Mouse (Mus musculus): ENCODE data around the gene Inppl1. TPM values are rescaled to one million over a fixed set of nuclear protein-coding genes. Genes with fewer than 3 reads are reported as not detected.

Gene Inppl1
- polyA plus RNA-seq, 1 experiment from 2014 or later = 35.5 TPM

DNA sequence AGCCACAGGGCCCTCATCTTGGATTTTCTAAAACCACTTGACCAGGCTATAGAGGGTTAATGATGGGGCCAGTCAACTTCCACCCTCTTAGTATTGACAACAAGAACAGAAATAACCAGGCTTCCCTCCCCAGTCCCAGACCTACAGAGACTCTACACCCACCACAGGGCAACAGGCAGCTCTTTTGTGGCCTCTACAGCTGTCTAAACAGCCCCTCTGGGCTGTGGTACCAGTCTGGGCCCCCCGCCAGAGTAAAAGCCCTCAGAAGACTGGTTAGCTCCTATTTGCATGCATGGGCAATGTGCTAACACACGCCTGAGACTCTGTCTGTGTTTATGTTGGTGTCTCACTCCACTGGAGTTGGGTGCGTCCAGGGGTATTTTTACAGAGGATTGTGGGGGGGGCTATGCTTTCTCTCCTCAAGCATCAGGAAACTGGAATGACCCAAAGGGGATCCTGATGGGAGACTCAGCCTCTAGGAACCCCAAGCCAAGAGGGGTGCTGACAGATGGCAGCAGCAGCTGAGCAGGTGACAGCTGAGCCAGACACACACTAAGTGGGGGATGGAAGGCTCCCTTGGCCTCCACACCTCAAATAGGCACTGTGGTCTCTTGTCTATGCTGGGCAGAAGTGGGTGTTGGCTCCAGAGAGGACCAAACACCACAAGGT lies 4.0 kb downstream of the Inppl1 start:
- Histone ChIP-seq H3K4me1 (ENCODE audit: control insufficient read depth, insufficient read depth, low read length) (peaks cover 22% of the 10 kb centered on the region), H3K4me3 (ENCODE audit: low read depth, low read length) (no peak overlapping the region), H3K9ac (ENCODE audit: low read length) (peak overlapping the region; percentile 36; the same call in 1 of the 2 replicates), H3K27ac (ENCODE audit: low read depth, low read length) (peak overlapping the region; percentile 59), H3K4me2 (no peak overlapping the region; the same call in none of the 2 replicates), H3K36me3 (ENCODE audit: control insufficient read depth, insufficient read depth, low read length) (peaks cover 33% of the 10 kb centered on the region), H3K27me3 (ENCODE audit: control insufficient read depth, insufficient read depth, low read length) (no peaks in the 10 kb centered on the region), H3K9me3 (ENCODE audit: control insufficient read depth, low read length) (no peaks in the 10 kb centered on the region)
- 57% methylated on average over 3 of the region's 3 CpGs for WGBS
- DNase-seq (ENCODE audit: low spot score, missing footprints) (peak; percentile 81), ATAC-seq (ENCODE audit: low FRiP score) (no peak)

DNA sequence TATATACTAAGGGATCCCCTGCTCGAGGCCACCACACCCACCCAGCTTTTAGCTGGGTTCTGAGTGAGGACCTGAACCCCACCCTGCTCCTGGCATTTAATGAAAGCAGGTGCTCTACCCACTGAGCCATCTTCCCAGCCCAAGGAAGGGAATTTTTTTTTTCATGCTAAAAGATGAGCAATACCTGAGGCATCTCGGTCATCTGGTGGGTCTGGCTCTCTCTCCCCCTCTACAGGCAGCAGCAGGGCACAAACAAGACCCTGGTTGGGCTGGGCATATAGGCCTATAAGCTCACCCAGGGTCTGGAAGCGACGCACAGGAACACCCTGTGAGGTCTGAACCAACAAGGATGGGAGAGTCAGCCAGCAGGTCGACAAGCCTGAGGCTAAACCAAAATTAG lies 4.7 kb downstream of the Inppl1 start:
- Histone ChIP-seq H3K4me1 (ENCODE audit: control insufficient read depth, insufficient read depth, low read length) (peaks cover 17% of the 10 kb centered on the region), H3K4me2 (no peak overlapping the region)
- no peak for ATAC-seq (ENCODE audit: low FRiP score)

DNA sequence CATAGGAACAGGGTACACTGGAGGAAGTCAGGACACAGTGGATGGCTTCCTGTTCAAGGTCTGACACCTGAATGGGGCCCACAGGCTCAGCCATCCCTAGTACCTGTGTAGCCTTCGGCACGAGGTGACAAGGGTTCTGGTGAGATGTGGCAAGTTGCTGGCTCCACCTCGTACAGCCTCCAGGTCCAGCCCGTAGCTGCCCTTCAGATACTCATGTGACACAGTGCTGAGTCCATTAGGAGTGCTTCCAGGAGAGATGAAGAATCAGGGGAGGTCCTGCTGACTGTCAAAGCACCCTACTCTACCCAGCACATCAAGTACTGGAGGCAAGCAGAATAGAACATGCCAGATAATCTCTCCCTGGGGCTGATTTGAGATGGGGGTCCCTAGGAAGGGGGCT lies 5.7 kb downstream of the Inppl1 start:
- no peak overlapping the region for H3K4me3 ChIP-seq (ENCODE audit: low read depth, low read length)
- no peaks in the 10 kb centered on the region for H3K27me3 ChIP-seq (ENCODE audit: control insufficient read depth, insufficient read depth, low read length)
- ATAC-seq (ENCODE audit: low FRiP score) = no peak
- WGBS = 91% methylated on average over 4 of the region's 4 CpGs
- H3K9me3 ChIP-seq (ENCODE audit: control insufficient read depth, low read length) = no peaks in the 10 kb centered on the region
- DNase-seq (ENCODE audit: low spot score, missing footprints) = peak; percentile 76
- peaks cover 17% of the 10 kb centered on the region for H3K4me1 ChIP-seq (ENCODE audit: control insufficient read depth, insufficient read depth, low read length)
- H3K9ac ChIP-seq (ENCODE audit: low read length) = no peak overlapping the region
- peaks cover 38% of the 10 kb centered on the region for H3K36me3 ChIP-seq (ENCODE audit: control insufficient read depth, insufficient read depth, low read length)
- H3K4me2 ChIP-seq = no peak overlapping the region
- H3K27ac ChIP-seq (ENCODE audit: low read depth, low read length) = no peak overlapping the region

More for the DNA sequence above, 4.7 kb downstream of the Inppl1 start:
- peak; percentile 21 for DNase-seq (ENCODE audit: low spot score, missing footprints)
- H3K4me3 ChIP-seq (ENCODE audit: low read depth, low read length) = no peak overlapping the region
- H3K9ac ChIP-seq (ENCODE audit: low read length) = no peak overlapping the region
- peaks cover 36% of the 10 kb centered on the region for H3K36me3 ChIP-seq (ENCODE audit: control insufficient read depth, insufficient read depth, low read length)
- no peak overlapping the region for H3K27ac ChIP-seq (ENCODE audit: low read depth, low read length)
- WGBS = 74% methylated on average over 5 of the region's 5 CpGs
- no peaks in the 10 kb centered on the region for H3K9me3 ChIP-seq (ENCODE audit: control insufficient read depth, low read length)
- H3K27me3 ChIP-seq (ENCODE audit: control insufficient read depth, insufficient read depth, low read length) = no peaks in the 10 kb centered on the region

DNA sequence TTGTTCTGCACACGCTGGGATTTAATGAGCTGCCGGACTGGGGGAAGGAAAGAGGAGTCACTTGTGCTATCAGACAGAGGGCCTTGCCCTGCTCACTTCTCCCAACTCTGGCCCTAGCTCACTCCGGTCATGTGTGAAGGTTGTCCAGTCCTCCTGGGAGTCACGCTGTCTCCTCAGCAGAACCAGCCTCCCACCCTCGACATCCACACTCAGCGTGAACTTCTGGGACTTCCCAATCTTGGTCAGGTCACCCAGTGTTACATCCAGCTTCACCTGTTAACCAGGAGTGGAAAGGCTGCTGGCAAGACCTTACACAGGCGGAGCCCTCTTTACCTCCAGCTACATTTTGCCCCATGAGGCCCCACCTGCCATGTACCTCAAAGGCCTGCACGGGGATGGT lies 6.6 kb downstream of the Inppl1 start:
- Histone ChIP-seq H3K9me3 (ENCODE audit: control insufficient read depth, low read length) (no peaks in the 10 kb centered on the region), H3K4me3 (ENCODE audit: low read depth, low read length) (no peak overlapping the region), H3K4me1 (ENCODE audit: control insufficient read depth, insufficient read depth, low read length) (peaks cover 17% of the 10 kb centered on the region; the same call in 1 of the 2 replicates), H3K4me2 (no peak overlapping the region), H3K36me3 (ENCODE audit: control insufficient read depth, insufficient read depth, low read length) (peaks cover 42% of the 10 kb centered on the region), H3K9ac (ENCODE audit: low read length) (no peak overlapping the region), H3K27me3 (ENCODE audit: control insufficient read depth, insufficient read depth, low read length) (no peaks in the 10 kb centered on the region), H3K27ac (ENCODE audit: low read depth, low read length) (no peak overlapping the region)
- ATAC-seq (ENCODE audit: low FRiP score) = no peak
- WGBS = 92% methylated on average over 8 of the region's 8 CpGs
- DNase-seq (ENCODE audit: low spot score, missing footprints) = peak; percentile 37

DNA sequence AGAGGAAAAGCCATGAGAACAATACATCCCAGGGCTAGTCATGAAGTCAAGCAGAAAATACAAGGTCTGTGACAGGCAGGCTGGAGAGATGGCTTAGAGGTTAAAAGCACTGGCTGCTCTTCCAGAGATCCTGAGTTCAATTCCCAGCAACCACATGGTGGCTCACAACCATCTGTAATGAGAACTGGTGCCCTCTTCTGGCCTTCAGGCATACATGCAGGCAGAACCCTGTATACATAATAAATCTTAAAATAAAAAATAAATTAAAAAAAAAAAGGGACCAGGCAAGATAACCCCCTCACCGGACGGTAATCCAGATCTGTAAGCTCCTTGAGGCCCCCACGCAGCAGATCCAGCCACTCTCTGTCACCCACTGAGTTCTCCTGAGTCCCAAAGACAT lies 7.7 kb downstream of the Inppl1 start:
- no peak overlapping the region for H3K4me2 ChIP-seq
- H3K27ac ChIP-seq (ENCODE audit: low read depth, low read length) = no peak overlapping the region
- H3K36me3 ChIP-seq (ENCODE audit: control insufficient read depth, insufficient read depth, low read length) = peaks cover 50% of the 10 kb centered on the region
- H3K9ac ChIP-seq (ENCODE audit: low read length) = no peak overlapping the region
- no peak for ATAC-seq (ENCODE audit: low FRiP score)
- DNase-seq (ENCODE audit: low spot score, missing footprints) = no peak
- peaks cover 15% of the 10 kb centered on the region; the same call in 1 of the 2 replicates for H3K4me1 ChIP-seq (ENCODE audit: control insufficient read depth, insufficient read depth, low read length)
- no peak overlapping the region for H3K4me3 ChIP-seq (ENCODE audit: low read depth, low read length)
- H3K27me3 ChIP-seq (ENCODE audit: control insufficient read depth, insufficient read depth, low read length) = no peaks in the 10 kb centered on the region
- WGBS = 92% methylated on average over 3 of the region's 3 CpGs
- no peaks in the 10 kb centered on the region for H3K9me3 ChIP-seq (ENCODE audit: control insufficient read depth, low read length)

DNA sequence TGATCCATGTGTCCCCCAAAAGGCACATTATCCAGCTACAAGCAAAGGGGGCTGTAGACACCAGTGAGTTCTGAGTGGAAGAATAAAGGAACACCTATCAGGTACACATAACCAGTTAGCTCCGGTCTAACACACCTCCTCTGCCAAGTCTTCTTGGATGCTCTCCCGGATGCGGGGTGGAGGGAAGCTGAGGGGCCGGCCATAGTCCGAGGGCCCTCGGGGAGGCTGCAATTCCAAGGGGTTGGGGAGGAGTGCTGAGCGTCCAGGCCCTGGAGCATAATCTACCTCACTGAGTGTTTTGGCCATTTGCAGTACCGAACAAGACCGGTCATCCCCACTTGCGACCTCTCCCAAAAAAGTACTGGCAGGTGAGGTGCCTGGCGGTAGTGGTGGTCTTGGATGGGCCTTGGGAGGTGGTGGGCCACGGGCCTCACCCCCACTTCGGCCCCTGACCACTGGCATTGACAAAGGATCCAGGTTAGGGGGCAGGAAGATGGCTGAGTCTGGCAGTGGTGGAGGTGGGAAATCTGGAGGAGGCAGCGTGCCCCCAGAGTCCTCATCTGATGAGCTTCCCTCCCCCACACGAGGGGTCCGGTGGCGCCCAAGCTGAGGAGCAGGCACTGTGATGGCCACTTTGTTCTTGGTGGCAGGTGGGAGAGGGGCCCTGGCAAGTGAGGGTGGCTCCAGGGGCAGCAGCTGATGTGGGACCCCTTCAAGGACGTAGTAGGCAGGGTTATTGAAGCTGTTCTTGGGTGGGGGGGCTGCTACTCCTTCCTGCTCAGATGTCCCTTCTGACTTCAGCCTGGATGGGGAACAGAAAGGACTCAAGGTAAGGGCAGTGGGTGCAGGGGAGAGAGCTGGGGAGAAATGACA lies 14.0 kb downstream of the Inppl1 start:
- H3K27ac ChIP-seq (ENCODE audit: low read depth, low read length) = no peak overlapping the region
- ATAC-seq (ENCODE audit: low FRiP score) = no peak
- H3K4me1 ChIP-seq (ENCODE audit: control insufficient read depth, insufficient read depth, low read length) = peaks cover 13% of the 10 kb centered on the region
- no peak overlapping the region for H3K9ac ChIP-seq (ENCODE audit: low read length)
- no peak overlapping the region for H3K4me3 ChIP-seq (ENCODE audit: low read depth, low read length)
- H3K27me3 ChIP-seq (ENCODE audit: control insufficient read depth, insufficient read depth, low read length) = peaks cover 35% of the 10 kb centered on the region
- DNase-seq (ENCODE audit: low spot score, missing footprints) = peak; percentile 87
- H3K36me3 ChIP-seq (ENCODE audit: control insufficient read depth, insufficient read depth, low read length) = peaks cover 16% of the 10 kb centered on the region
- no peak overlapping the region for H3K4me2 ChIP-seq
- no peaks in the 10 kb centered on the region for H3K9me3 ChIP-seq (ENCODE audit: control insufficient read depth, low read length)
- 86% methylated on average over 18 of the region's 18 CpGs for WGBS

DNA sequence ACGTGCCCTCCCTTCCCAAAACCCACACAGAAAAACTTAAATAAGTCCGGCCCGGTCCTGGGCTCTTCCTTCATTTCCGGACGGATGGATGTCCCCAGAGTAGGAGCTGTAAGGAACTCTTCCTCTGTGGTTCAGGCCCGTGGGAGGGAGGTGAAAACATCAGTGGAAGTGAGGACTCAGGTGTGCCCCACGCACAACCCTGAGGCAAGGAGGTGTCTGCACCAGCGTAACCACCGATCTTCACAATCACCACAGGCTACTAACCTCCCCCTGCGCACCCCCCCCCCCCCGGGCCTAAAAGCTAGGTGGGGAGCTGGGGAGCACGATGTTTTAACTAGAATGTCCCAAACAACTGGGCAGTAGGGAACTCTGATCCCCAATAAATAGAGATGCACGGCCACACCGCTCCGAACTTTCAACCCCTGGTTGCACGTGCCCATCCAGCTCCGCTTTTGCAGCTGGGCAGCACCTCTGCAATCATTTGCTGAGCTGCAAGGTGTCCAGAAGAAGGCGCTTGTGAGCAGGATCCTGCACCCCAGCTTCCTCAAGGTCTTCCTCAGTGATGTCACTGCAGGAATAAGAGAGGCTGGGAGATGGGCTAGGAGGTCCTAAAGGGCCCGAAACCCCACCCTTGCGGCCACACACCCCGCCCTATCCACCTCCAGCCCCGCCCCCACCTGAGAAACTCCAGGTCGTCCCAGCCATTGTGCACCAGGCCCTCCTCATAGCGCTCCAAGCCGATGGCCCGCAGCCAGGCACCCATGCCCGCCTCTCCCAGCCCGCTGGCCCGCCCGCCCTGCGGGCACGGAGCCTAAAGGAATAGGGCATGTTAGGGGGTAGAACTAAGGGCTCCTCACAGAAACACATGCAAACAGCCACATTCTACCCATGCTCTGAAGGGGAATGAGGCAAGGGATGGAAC lies 14.9 kb downstream of the Inppl1 start:
- Histone ChIP-seq H3K27me3 (ENCODE audit: control insufficient read depth, insufficient read depth, low read length) (peaks cover 44% of the 10 kb centered on the region), H3K27ac (ENCODE audit: low read depth, low read length) (no peak overlapping the region), H3K4me2 (no peak overlapping the region), H3K4me1 (ENCODE audit: control insufficient read depth, insufficient read depth, low read length) (peaks cover 18% of the 10 kb centered on the region), H3K4me3 (ENCODE audit: low read depth, low read length) (no peak overlapping the region), H3K9ac (ENCODE audit: low read length) (no peak overlapping the region), H3K36me3 (ENCODE audit: control insufficient read depth, insufficient read depth, low read length) (peaks cover 11% of the 10 kb centered on the region), H3K9me3 (ENCODE audit: control insufficient read depth, low read length) (no peaks in the 10 kb centered on the region)
- DNase-seq (ENCODE audit: low spot score, missing footprints) (peak; percentile 92), ATAC-seq (ENCODE audit: low FRiP score) (peak; percentile 16)
- 30% methylated on average over 32 of the region's 32 CpGs for WGBS

DNA sequence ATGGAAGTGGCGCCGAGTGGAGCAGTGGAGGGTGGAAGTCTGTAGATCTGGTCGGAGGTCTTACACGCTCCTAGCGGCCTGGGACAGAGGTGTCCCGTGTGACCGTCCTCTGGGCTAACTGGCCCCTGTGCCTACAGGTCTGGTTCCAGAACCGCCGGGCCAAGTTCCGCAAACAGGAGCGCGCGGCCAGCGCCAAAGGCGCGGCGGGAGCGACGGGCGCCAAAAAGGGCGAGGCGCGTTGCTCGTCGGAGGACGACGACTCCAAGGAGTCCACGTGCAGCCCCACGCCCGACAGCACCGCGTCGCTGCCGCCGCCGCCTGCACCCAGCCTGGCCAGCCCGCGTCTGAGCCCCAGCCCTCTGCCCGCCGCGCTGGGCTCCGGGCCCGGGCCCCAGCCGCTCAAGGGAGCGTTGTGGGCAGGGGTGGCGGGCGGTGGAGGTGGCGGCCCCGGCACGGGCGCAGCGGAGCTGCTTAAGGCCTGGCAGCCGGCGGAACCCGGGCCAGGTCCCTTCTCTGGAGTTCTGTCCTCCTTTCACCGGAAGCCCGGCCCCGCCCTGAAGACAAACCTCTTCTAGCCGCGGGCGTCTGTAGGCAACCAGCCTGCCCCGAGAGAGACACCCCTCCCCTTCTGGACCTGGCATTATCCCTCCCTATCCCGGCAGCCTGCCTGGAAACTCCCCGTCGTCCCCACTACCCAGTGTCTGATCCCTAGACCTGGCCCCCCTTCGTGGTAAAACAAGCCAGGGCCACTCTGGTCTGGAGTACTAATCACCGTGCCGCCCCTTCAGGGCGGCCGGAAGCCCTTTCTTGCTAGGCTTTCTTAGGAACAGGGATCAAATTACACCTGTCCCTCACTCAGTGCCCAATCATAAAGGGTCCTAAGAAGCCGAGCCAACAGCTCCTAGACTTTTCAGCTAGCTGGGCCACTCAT lies 16.2 kb downstream of the Inppl1 start:
- H3K4me2 ChIP-seq = peak overlapping the region; percentile 66
- no peak overlapping the region for H3K27ac ChIP-seq (ENCODE audit: low read depth, low read length)
- peak; percentile 77 for ATAC-seq (ENCODE audit: low FRiP score)
- DNase-seq (ENCODE audit: low spot score, missing footprints) = peak; percentile 98
- WGBS = 0% methylated on average over 63 of the region's 71 CpGs
- H3K27me3 ChIP-seq (ENCODE audit: control insufficient read depth, insufficient read depth, low read length) = peaks cover 57% of the 10 kb centered on the region
- H3K9ac ChIP-seq (ENCODE audit: low read length) = peak overlapping the region; percentile 66
- no peaks in the 10 kb centered on the region for H3K9me3 ChIP-seq (ENCODE audit: control insufficient read depth, low read length)
- peaks cover 21% of the 10 kb centered on the region for H3K4me1 ChIP-seq (ENCODE audit: control insufficient read depth, insufficient read depth, low read length)
- peak overlapping the region; percentile 37 for H3K4me3 ChIP-seq (ENCODE audit: low read depth, low read length)
- peaks cover 8% of the 10 kb centered on the region for H3K36me3 ChIP-seq (ENCODE audit: control insufficient read depth, insufficient read depth, low read length)

Measured in midbrain, embryonic 11.5 days (tissue).